Mouse (Mus musculus): Measurements from ENCODE around the gene Gm20869. TPM values are rescaled to one million over a fixed set of nuclear protein-coding genes. Genes with fewer than 3 reads are reported as not detected.
"Not testable (repeated sequence)": the region's sequence is repeated elsewhere in the genome, so short reads cannot be mapped to it uniquely, and the experiment has no call there.

Gm20869 gene
- total RNA-seq (2014; rRNA removed; ENCODE audit: low replicate concordance) (not detected in 2 replicates), polyA plus RNA-seq (2015; fragmentation: Nextera tagmentation; extraction: Ambion mirVana) (not detected in 2 replicates)

DNA sequence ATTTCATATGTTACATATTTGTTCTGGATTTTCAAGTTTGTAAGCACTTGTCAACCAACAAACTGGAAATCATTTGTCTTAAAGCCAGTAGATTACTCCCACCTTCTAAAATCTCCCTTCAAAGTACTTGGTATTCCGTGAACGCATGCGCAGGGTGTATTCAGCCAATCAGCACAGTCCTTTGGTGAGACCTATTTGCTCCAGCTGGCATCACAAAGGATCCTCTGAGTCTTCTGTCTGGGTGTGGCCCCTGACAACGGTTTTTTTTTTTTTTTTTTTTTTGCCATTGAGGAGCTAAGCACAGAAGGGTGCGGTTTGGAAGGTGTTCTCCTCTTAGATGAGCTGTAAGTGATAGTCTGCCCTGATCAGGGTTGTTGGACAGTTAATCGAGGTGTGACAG is at the start of gene Gm20869:
Gene Gm20869 (plus strand): TSS at position 301 of the 400 bp plus-strand sequence.
- not testable (repeated sequence) for H3K4me1 ChIP-seq (ENCODE audit: control insufficient read depth, insufficient read depth); H3K27ac ChIP-seq (ENCODE audit: low read depth); H3K27me3 ChIP-seq (ENCODE audit: control insufficient read depth, insufficient read depth, low read length); H3K4me2 ChIP-seq (ENCODE audit: low read depth, low read length); DNase-seq (ENCODE audit: low spot score); H3K9me3 ChIP-seq (replicated peaks; ENCODE audit: control insufficient read depth, low read length); H3K4me3 ChIP-seq (ENCODE audit: low read depth, low read length); H3K9ac ChIP-seq (replicated peaks; ENCODE audit: low read depth, low read length); ATAC-seq (ENCODE audit: insufficient read depth, low read depth); H3K36me3 ChIP-seq (replicated peaks; ENCODE audit: control insufficient read depth, insufficient read depth, low read length)
- WGBS: no CpG with 5 or more reads among the region's 6 CpGs

Other genes starting within 250 kb of the Gm20869 start
- gene Gm20870, start 222.6 kb downstream of the Gm20869 start, total RNA-seq (2014; rRNA removed; ENCODE audit: low replicate concordance): not detected in 2 replicates
- not detected in 2 replicates for gene Gm20870, start 222.6 kb downstream of the Gm20869 start, polyA plus RNA-seq (2015; fragmentation: Nextera tagmentation; extraction: Ambion mirVana)

All from heart, postnatal 0 days (tissue).